25 mouse cellular contexts compared by ENCODE assay signal in genomic region chr7:45043307-45043706, GRCm38 (mm10). TPM values are rescaled to one million over a fixed set of nuclear protein-coding genes. Genes with fewer than 3 reads are reported as not detected.
DNase-seq lines count a peak whose midpoint lies in the region; ATAC-seq and TF ChIP-seq lines count a peak whose summit lies in the region.
"Had no signal": no experiment of that assay in that cellular context is flagged by ENCODE, and none has a peak within 500 bp of the region (broad histone marks: within the 10 kb centered on the region; RNA-seq: fewer than 3 reads in every experiment).

No protein-coding gene starts in this region.

- no peaks in the 10 kb centered on the region for H3K9me3 ChIP-seq in forebrain, embryonic 11.5 days (ENCODE audit: control insufficient read depth, low read length)
- H3K9me3 ChIP-seq in forebrain, embryonic 14.5 days (replicated peaks; ENCODE audit: control insufficient read depth, low read length), result no peaks in the 10 kb centered on the region
- no peaks in the 10 kb centered on the region for H3K9me3 ChIP-seq in intestine, postnatal 0 days (ENCODE audit: control insufficient read depth)
- no peaks in the 10 kb centered on the region for H3K9me3 ChIP-seq in intestine, embryonic 15.5 days
- no peaks in the 10 kb centered on the region for H3K9me3 ChIP-seq in embryonic facial prominence, embryonic 10.5 days
- H3K9me3 ChIP-seq: embryonic facial prominence, embryonic 12.5 days; embryonic facial prominence, embryonic 15.5 days; forebrain, embryonic 12.5 days; heart, embryonic 15.5 days; hindbrain, embryonic 10.5 days had no signal

- peaks cover 50% of the 10 kb centered on the region for H3K36me3 ChIP-seq in forebrain, embryonic 11.5 days (ENCODE audit: control insufficient read depth, insufficient read depth, low read length)
- H3K36me3 ChIP-seq in forebrain, embryonic 14.5 days (ENCODE audit: control insufficient read depth, insufficient read depth, low read length), result peaks cover 99% of the 10 kb centered on the region
- H3K36me3 ChIP-seq in intestine, postnatal 0 days (ENCODE audit: control insufficient read depth, insufficient read depth), result peaks cover 76% of the 10 kb centered on the region
- H3K36me3 ChIP-seq in intestine, embryonic 15.5 days, result peaks cover 85% of the 10 kb centered on the region
- peaks cover 100% of the 10 kb centered on the region for H3K36me3 ChIP-seq in embryonic facial prominence, embryonic 10.5 days (replicated peaks)

- DNase-seq in forebrain, embryonic 11.5 days (ENCODE audit: low spot score), result peak; percentile 56
- no peak for DNase-seq in forebrain, embryonic 14.5 days (ENCODE audit: low spot score)
- DNase-seq in embryonic facial prominence, embryonic 10.5 days (ENCODE audit: low spot score), result no peak
- no peak for DNase-seq in MN1 (ENCODE audit: low spot score)
- DNase-seq: adrenal gland, adult 8-10 months; adrenal gland, postnatal 25 days; cerebellum, adult 18-20 months; cerebellum, adult 9-10 months; cerebellum, postnatal 14 days; gastrocnemius, postnatal 10 days; gastrocnemius, postnatal 36 days; heart, postnatal 10 days; heart, postnatal 36 days; kidney, adult 18-20 months had no signal

- H3K27ac ChIP-seq in forebrain, embryonic 11.5 days (ENCODE audit: low read depth, low read length), result no peak overlapping the region
- no peak overlapping the region for H3K27ac ChIP-seq in forebrain, embryonic 14.5 days (ENCODE audit: low read depth, low read length)
- peak overlapping the region; percentile 15; the same call in 1 of the 2 replicates for H3K27ac ChIP-seq in intestine, postnatal 0 days (ENCODE audit: low read depth, low read length)
- no peak overlapping the region for H3K27ac ChIP-seq in intestine, embryonic 15.5 days
- no peak overlapping the region for H3K27ac ChIP-seq in embryonic facial prominence, embryonic 10.5 days (replicated peaks)
- H3K27ac ChIP-seq: embryonic facial prominence, embryonic 12.5 days; embryonic facial prominence, embryonic 15.5 days; forebrain, embryonic 12.5 days; heart, embryonic 15.5 days; hindbrain, embryonic 10.5 days; hindbrain, embryonic 14.5 days had no signal

- H3K4me1 ChIP-seq in forebrain, embryonic 11.5 days (replicated peaks; ENCODE audit: control insufficient read depth, insufficient read depth, low read length), result no peaks in the 10 kb centered on the region
- H3K4me1 ChIP-seq in forebrain, embryonic 14.5 days (ENCODE audit: control insufficient read depth, insufficient read depth, low read length), result no peaks in the 10 kb centered on the region
- H3K4me1 ChIP-seq in intestine, postnatal 0 days (replicated peaks; ENCODE audit: control insufficient read depth, insufficient read depth, low read length), result no peaks in the 10 kb centered on the region
- no peaks in the 10 kb centered on the region for H3K4me1 ChIP-seq in intestine, embryonic 15.5 days (replicated peaks)
- H3K4me1 ChIP-seq in embryonic facial prominence, embryonic 10.5 days, result peaks cover 10% of the 10 kb centered on the region
- H3K4me1 ChIP-seq: heart, embryonic 15.5 days had no signal

- H3K4me2 ChIP-seq in forebrain, embryonic 11.5 days (ENCODE audit: low read depth, low read length, severe bottlenecking), result no peak overlapping the region
- no peak overlapping the region for H3K4me2 ChIP-seq in forebrain, embryonic 14.5 days (ENCODE audit: low read length)
- no peak overlapping the region for H3K4me2 ChIP-seq in intestine, postnatal 0 days (replicated peaks; ENCODE audit: low read depth)
- H3K4me2 ChIP-seq in intestine, embryonic 15.5 days (replicated peaks), result no peak overlapping the region
- H3K4me2 ChIP-seq: embryonic facial prominence, embryonic 12.5 days; embryonic facial prominence, embryonic 15.5 days; forebrain, embryonic 12.5 days; heart, embryonic 11.5 days; heart, embryonic 15.5 days; hindbrain, embryonic 14.5 days had no signal

- TF ChIP-seq CTCF in intestine, postnatal 0 days (IDR thresholded peaks at IDR 0.05; ENCODE audit: low read depth), result no peak

- no peak overlapping the region for H3K9ac ChIP-seq in forebrain, embryonic 11.5 days (ENCODE audit: low read length)
- no peak overlapping the region for H3K9ac ChIP-seq in forebrain, embryonic 14.5 days (ENCODE audit: low read length)
- H3K9ac ChIP-seq in intestine, postnatal 0 days (ENCODE audit: low read depth, low read length), result no peak overlapping the region
- H3K9ac ChIP-seq in intestine, embryonic 15.5 days, result no peak overlapping the region
- H3K9ac ChIP-seq: embryonic facial prominence, embryonic 12.5 days; embryonic facial prominence, embryonic 15.5 days; forebrain, embryonic 12.5 days; heart, embryonic 15.5 days; hindbrain, embryonic 14.5 days had no signal

- no peaks in the 10 kb centered on the region for H3K27me3 ChIP-seq in forebrain, embryonic 11.5 days (ENCODE audit: control insufficient read depth, insufficient read depth, low read length)
- H3K27me3 ChIP-seq in forebrain, embryonic 14.5 days (replicated peaks; ENCODE audit: control insufficient read depth, insufficient read depth, low read length), result no peaks in the 10 kb centered on the region
- no peaks in the 10 kb centered on the region for H3K27me3 ChIP-seq in intestine, postnatal 0 days (replicated peaks; ENCODE audit: control insufficient read depth, insufficient read depth, low read length)
- H3K27me3 ChIP-seq in intestine, embryonic 15.5 days (replicated peaks), result no peaks in the 10 kb centered on the region
- H3K27me3 ChIP-seq in embryonic facial prominence, embryonic 10.5 days (replicated peaks; ENCODE audit: low read depth, poor library complexity, severe bottlenecking), result no peaks in the 10 kb centered on the region
- H3K27me3 ChIP-seq: embryonic facial prominence, embryonic 12.5 days; embryonic facial prominence, embryonic 15.5 days; forebrain, embryonic 12.5 days; heart, embryonic 15.5 days had no signal

- no peak for ATAC-seq in forebrain, embryonic 11.5 days (replicated peaks; ENCODE audit: low FRiP score)
- ATAC-seq in forebrain, embryonic 14.5 days, result no peak
- ATAC-seq in intestine, postnatal 0 days, result no peak
- no peak for ATAC-seq in intestine, embryonic 15.5 days
- ATAC-seq: activated CD4-positive, CD25-positive, alpha-beta regulatory T cell, adult 4 months; forebrain, embryonic 16.5 days had no signal

- no peak overlapping the region for H3K4me3 ChIP-seq in forebrain, embryonic 11.5 days (ENCODE audit: low read depth, low read length)
- H3K4me3 ChIP-seq in forebrain, embryonic 14.5 days (ENCODE audit: low read depth, low read length), result no peak overlapping the region
- H3K4me3 ChIP-seq in intestine, postnatal 0 days (ENCODE audit: low read depth, low read length), result no peak overlapping the region
- H3K4me3 ChIP-seq in intestine, embryonic 15.5 days (replicated peaks), result no peak overlapping the region
- H3K4me3 ChIP-seq in embryonic facial prominence, embryonic 10.5 days, result peak overlapping the region; percentile 6; the same call in 1 of the 2 replicates
- H3K4me3 ChIP-seq: embryonic facial prominence, embryonic 12.5 days; embryonic facial prominence, embryonic 15.5 days; forebrain, embryonic 12.5 days; heart, embryonic 15.5 days; hindbrain, embryonic 10.5 days had no signal

- 96% methylated on average over 14 of the region's 14 CpGs for WGBS in forebrain, embryonic 11.5 days
- WGBS in forebrain, embryonic 14.5 days, result 92% methylated on average over 14 of the region's 14 CpGs
- WGBS in intestine, postnatal 0 days, result 93% methylated on average over 14 of the region's 14 CpGs
- WGBS in intestine, embryonic 15.5 days, result 94% methylated on average over 14 of the region's 14 CpGs
- WGBS in embryonic facial prominence, embryonic 10.5 days, result 95% methylated on average over 14 of the region's 14 CpGs

RNA-seq across cellular contexts. Expression of gene Prr12, which starts 9.4 kb away (rescaled TPM):
- polyA plus RNA-seq in forebrain, embryonic 11.5 days (2014; fragmentation: Nextera tagmentation; extraction: Ambion mirVana), result 16.1 and 19.2 TPM in 2 replicates
- 13.6 and 16.0 TPM in 2 replicates for polyA plus RNA-seq in forebrain, embryonic 14.5 days (2014; fragmentation: Nextera tagmentation; extraction: Ambion mirVana)
- 2.4 and 2.6 TPM in 2 replicates for polyA plus RNA-seq in intestine, postnatal 0 days (2015; fragmentation: Nextera tagmentation; extraction: Ambion mirVana)
- polyA plus RNA-seq in intestine, embryonic 15.5 days (2015; fragmentation: Nextera tagmentation; extraction: Ambion mirVana), result 7.1 and 8.7 TPM in 2 replicates
- polyA plus RNA-seq in embryonic facial prominence, embryonic 10.5 days (2016; fragmentation: Nextera tagmentation; extraction: Ambion mirVana), result 13.4 and 14.9 TPM in 2 replicates

RNA-seq across cellular contexts. Expression of gene Nosip, which starts 18.9 kb away (rescaled TPM):
- polyA plus RNA-seq in forebrain, embryonic 11.5 days (2014; fragmentation: Nextera tagmentation; extraction: Ambion mirVana), result 52.6 and 64.0 TPM in 2 replicates
- polyA plus RNA-seq in forebrain, embryonic 14.5 days (2014; fragmentation: Nextera tagmentation; extraction: Ambion mirVana), result 70.4 and 71.8 TPM in 2 replicates
- 38.9 and 40.5 TPM in 2 replicates for polyA plus RNA-seq in intestine, postnatal 0 days (2015; fragmentation: Nextera tagmentation; extraction: Ambion mirVana)
- polyA plus RNA-seq in intestine, embryonic 15.5 days (2015; fragmentation: Nextera tagmentation; extraction: Ambion mirVana), result 49.5 and 50.5 TPM in 2 replicates
- polyA plus RNA-seq in embryonic facial prominence, embryonic 10.5 days (2016; fragmentation: Nextera tagmentation; extraction: Ambion mirVana), result 70.8 and 74.7 TPM in 2 replicates

RNA-seq across cellular contexts. Expression of gene Prrg2, which starts 19.2 kb away (rescaled TPM):
- polyA plus RNA-seq in forebrain, embryonic 11.5 days (2014; fragmentation: Nextera tagmentation; extraction: Ambion mirVana), result 14.2 and 18.4 TPM in 2 replicates
- polyA plus RNA-seq in forebrain, embryonic 14.5 days (2014; fragmentation: Nextera tagmentation; extraction: Ambion mirVana), result 12.0 and 13.4 TPM in 2 replicates
- polyA plus RNA-seq in intestine, postnatal 0 days (2015; fragmentation: Nextera tagmentation; extraction: Ambion mirVana), result 56.8 and 59.0 TPM in 2 replicates
- 29.2 and 29.5 TPM in 2 replicates for polyA plus RNA-seq in intestine, embryonic 15.5 days (2015; fragmentation: Nextera tagmentation; extraction: Ambion mirVana)
- polyA plus RNA-seq in embryonic facial prominence, embryonic 10.5 days (2016; fragmentation: Nextera tagmentation; extraction: Ambion mirVana), result 23.3 and 24.4 TPM in 2 replicates

RNA-seq across cellular contexts. Expression of gene Rras, which starts 25.5 kb away (rescaled TPM):
- 15.5 and 16.6 TPM in 2 replicates for polyA plus RNA-seq in forebrain, embryonic 11.5 days (2014; fragmentation: Nextera tagmentation; extraction: Ambion mirVana)
- 11.4 and 14.7 TPM in 2 replicates for polyA plus RNA-seq in forebrain, embryonic 14.5 days (2014; fragmentation: Nextera tagmentation; extraction: Ambion mirVana)
- 94.6 and 100 TPM in 2 replicates for polyA plus RNA-seq in intestine, postnatal 0 days (2015; fragmentation: Nextera tagmentation; extraction: Ambion mirVana)
- polyA plus RNA-seq in intestine, embryonic 15.5 days (2015; fragmentation: Nextera tagmentation; extraction: Ambion mirVana), result 57.6 and 61.0 TPM in 2 replicates
- polyA plus RNA-seq in embryonic facial prominence, embryonic 10.5 days (2016; fragmentation: Nextera tagmentation; extraction: Ambion mirVana), result 18.8 and 20.3 TPM in 2 replicates

RNA-seq across cellular contexts. Expression of gene Scaf1, which starts 27.1 kb away (rescaled TPM):
- 59.9 and 60.2 TPM in 2 replicates for polyA plus RNA-seq in forebrain, embryonic 11.5 days (2014; fragmentation: Nextera tagmentation; extraction: Ambion mirVana)
- 40.5 and 47.8 TPM in 2 replicates for polyA plus RNA-seq in forebrain, embryonic 14.5 days (2014; fragmentation: Nextera tagmentation; extraction: Ambion mirVana)
- 21.7 and 22.6 TPM in 2 replicates for polyA plus RNA-seq in intestine, postnatal 0 days (2015; fragmentation: Nextera tagmentation; extraction: Ambion mirVana)
- polyA plus RNA-seq in intestine, embryonic 15.5 days (2015; fragmentation: Nextera tagmentation; extraction: Ambion mirVana), result 32.0 and 33.6 TPM in 2 replicates
- 46.2 and 47.9 TPM in 2 replicates for polyA plus RNA-seq in embryonic facial prominence, embryonic 10.5 days (2016; fragmentation: Nextera tagmentation; extraction: Ambion mirVana)
